Mouse (Mus musculus) heart, postnatal 0 days (tissue): ENCODE results near the gene Exoc6. TPM values are rescaled to one million over a fixed set of nuclear protein-coding genes. Genes with fewer than 3 reads are reported as not detected.

Experiments used
- ATAC-seq: fragments of 200-750 bp; cut with Nextera tagmentation; 2 replicates; pipeline ENCODE4 v1.8.0; 2017; ENCODE audit warnings: low read depth, moderate number of reproducible peaks, moderate library complexity; ENCODE audit not compliant: insufficient read depth
- DNase-seq: peaks from one replicate; pipeline ENCODE4 v3.0.0-alpha.2; 2016; ENCODE audit warnings: low spot score
- H3K27ac ChIP-seq: fragments of 300-500 bp; sonication (generic); 2 replicates; pipeline ENCODE4 v1.5.1; 2014; ENCODE audit warnings: low read depth, mild to moderate bottlenecking
- H3K27me3 ChIP-seq: fragments of 300-500 bp; sonication (generic); 2 replicates; pipeline ENCODE4 v1.6.1; 2014; ENCODE audit warnings: low read length, mixed read lengths; ENCODE audit not compliant: control insufficient read depth, insufficient read depth
- H3K36me3 ChIP-seq: fragments of 300-500 bp; sonication (generic); replicated peaks from 2 replicates; pipeline ENCODE4 v1.6.1; 2014; ENCODE audit warnings: low read length, mixed read lengths; ENCODE audit not compliant: control insufficient read depth, insufficient read depth
- H3K4me1 ChIP-seq: fragments of 300-500 bp; sonication (generic); 2 replicates; pipeline ENCODE4 v1.6.1; 2014; ENCODE audit warnings: antibody characterized with exemption; ENCODE audit not compliant: control insufficient read depth, insufficient read depth
- H3K4me2 ChIP-seq: fragments of 300-500 bp; sonication (generic); 2 replicates; pipeline ENCODE4 v1.6.1; 2014; ENCODE audit warnings: low read depth, mild to moderate bottlenecking, low read length, moderate library complexity
- H3K4me3 ChIP-seq: fragments of 300-500 bp; sonication (generic); 2 replicates; pipeline ENCODE4 v1.5.1; 2014; ENCODE audit warnings: low read depth, low read length
- H3K9ac ChIP-seq: fragments of 300-500 bp; sonication (generic); replicated peaks from 2 replicates; pipeline ENCODE4 v1.6.1; 2014; ENCODE audit warnings: low read depth, low read length, mixed read lengths
- H3K9me3 ChIP-seq: fragments of 300-500 bp; sonication (generic); replicated peaks from 2 replicates; pipeline ENCODE4 v1.6.1; 2016; ENCODE audit warnings: low read length; ENCODE audit not compliant: control insufficient read depth
- CTCF ChIP-seq: IDR thresholded peaks from 2 replicates; pipeline ENCODE4 v1.5.1; 2016; ENCODE audit warnings: antibody characterized with exemption, control low read depth, low read depth
- EP300 ChIP-seq: IDR thresholded peaks from 2 replicates; pipeline ENCODE4 v1.6.1; 2016; ENCODE audit warnings: antibody characterized with exemption, low read depth
- WGBS: fragments of 180-500 bp; shearing (Covaris S2); extraction: QIAGEN DNeasy Blood & Tissue Kit; methylation state at CpG from one replicate; pipeline ENCODE4 v1.1.7; 2014; 5-methylcytosine and 5-hydroxymethylcytosine counted together
- polyA plus RNA-seq: library from polyadenylated mRNA; unstranded; fragments of >200 nt; fragmentation: Nextera tagmentation; extraction: Ambion mirVana; gene quantifications from 2 replicates; pipeline ENCODE4 v1.2.1, GENCODE M21; 2015
- total RNA-seq: library from RNA; depleted of rRNA; stranded (reverse); fragments of >200 nt; gene quantifications from 2 replicates; pipeline ENCODE4 v1.2.3, GENCODE M21; 2014; ENCODE audit warnings: low replicate concordance

Gene Exoc6
- total and polyA plus RNA-seq, 2 experiments from 2014 or later: 20.8 to 24.2 TPM

DNA sequence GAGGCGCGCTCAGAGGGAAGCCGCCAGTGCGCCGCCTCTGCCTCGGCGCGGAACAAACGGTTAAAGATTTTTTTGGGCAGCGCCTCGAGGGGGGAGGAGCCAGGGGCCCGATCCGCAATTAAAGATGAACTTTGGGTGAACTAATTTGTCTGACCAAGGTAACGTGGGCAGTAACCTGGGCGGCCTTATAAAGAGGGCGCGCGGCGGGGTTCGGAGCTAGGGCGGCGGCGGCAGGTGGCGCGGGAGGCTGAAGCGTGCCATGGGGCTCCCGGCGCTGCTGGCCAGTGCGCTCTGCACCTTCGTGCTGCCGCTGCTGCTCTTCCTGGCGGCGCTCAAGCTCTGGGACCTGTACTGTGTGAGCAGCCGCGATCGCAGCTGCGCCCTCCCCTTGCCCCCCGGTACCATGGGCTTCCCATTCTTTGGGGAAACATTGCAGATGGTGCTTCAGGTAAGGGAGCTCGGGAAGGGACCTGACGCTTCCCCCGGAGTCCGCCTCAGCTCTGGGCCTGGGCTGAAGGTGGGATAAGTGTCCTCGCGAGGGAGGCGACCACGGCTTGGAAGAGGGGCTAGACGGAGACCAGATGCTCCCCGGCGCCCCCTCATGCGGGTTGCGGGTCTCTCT, 147.5 kb downstream of the Exoc6 start, which contains the start of gene Cyp26a1:
Gene Cyp26a1 (plus strand): TSS at position 148 of the 622 bp plus-strand sequence.
- ATAC-seq: no peak
- TF ChIP-seq EP300 (no peak), CTCF (no peak)

DNA sequence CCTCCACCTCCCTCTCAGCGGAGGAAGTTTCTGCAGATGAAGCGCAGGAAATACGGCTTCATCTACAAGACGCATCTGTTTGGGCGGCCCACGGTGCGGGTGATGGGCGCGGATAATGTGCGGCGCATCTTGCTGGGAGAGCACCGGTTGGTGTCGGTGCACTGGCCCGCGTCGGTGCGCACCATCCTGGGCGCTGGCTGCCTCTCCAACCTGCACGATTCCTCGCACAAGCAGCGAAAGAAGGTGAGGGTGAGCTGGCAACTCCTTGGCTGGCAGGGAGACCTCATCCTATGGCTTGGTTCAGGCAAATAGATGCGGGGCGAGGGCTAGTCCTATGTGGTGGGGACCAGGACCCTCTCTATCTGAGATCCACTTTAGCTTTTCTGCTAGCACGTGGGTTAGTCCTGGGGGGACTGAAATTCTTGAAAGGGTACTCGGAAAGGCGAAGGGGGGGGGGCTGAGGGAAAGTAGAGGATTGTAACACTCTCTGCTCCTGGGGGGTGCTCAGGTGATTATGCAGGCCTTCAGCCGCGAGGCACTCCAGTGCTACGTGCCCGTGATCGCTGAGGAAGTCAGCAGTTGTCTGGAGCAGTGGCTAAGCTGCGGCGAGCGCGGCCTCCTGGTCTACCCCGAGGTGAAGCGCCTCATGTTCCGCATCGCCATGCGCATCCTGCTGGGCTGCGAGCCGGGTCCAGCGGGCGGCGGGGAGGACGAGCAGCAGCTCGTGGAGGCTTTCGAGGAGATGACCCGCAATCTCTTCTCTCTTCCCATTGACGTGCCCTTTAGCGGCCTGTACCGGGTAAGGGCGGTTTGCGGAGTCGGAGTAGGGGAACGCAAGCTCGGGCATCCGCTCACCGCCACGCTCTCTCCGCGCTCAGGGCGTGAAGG, 148.3 kb downstream of the Exoc6 start:
- Histone ChIP-seq H3K27ac (no peak overlapping the region), H3K9ac (no peak overlapping the region), H3K4me3 (peak overlapping the region; percentile 46), H3K27me3 (peaks cover 99% of the 10 kb centered on the region), H3K9me3 (no peaks in the 10 kb centered on the region), H3K36me3 (no peaks in the 10 kb centered on the region), H3K4me2 (peak overlapping the region; percentile 67), H3K4me1 (peaks cover 26% of the 10 kb centered on the region)
- 2% methylated on average over 63 of the region's 63 CpGs for WGBS
- DNase-seq (no peak), ATAC-seq (no peak)
- no peak for TF ChIP-seq CTCF
- no peak for TF ChIP-seq EP300

More for the DNA sequence above, 147.5 kb downstream of the Exoc6 start, which contains the start of gene Cyp26a1:
- whole genome bisulfite sequencing: under 1% methylated on average over 46 of the region's 51 CpGs
- Histone ChIP-seq H3K9ac (no peak within 1 kb of the TSS), H3K27ac (no peak within 1 kb of the TSS), H3K9me3 (no peaks in the 10 kb centered on the region), H3K27me3 (peaks cover 99% of the 10 kb centered on the region), H3K4me3 (peak within 1 kb of the TSS; percentile 46), H3K4me2 (peak within 1 kb of the TSS; percentile 67), H3K4me1 (peaks cover 26% of the 10 kb centered on the region), H3K36me3 (no peaks in the 10 kb centered on the region)
- no peak for DNase-seq

GRCm38 (mm10) chr19:37699711-37700110, 149.5 kb downstream of the Exoc6 start:
- Histone ChIP-seq H3K36me3 (no peaks in the 10 kb centered on the region), H3K4me2 (no peak overlapping the region), H3K9me3 (no peaks in the 10 kb centered on the region), H3K27ac (no peak overlapping the region), H3K9ac (no peak overlapping the region), H3K4me1 (peaks cover 26% of the 10 kb centered on the region), H3K27me3 (peaks cover 89% of the 10 kb centered on the region), H3K4me3 (no peak overlapping the region)
- DNase-seq (no peak), ATAC-seq (no peak)
- WGBS: 30% methylated on average over 9 of the region's 9 CpGs
- no peak for TF ChIP-seq CTCF
- no peak for TF ChIP-seq EP300

GRCm38 (mm10) chr19:37702377-37703076, 152.3 kb downstream of the Exoc6 start:
- ATAC-seq (no peak), DNase-seq (no peak)
- Histone ChIP-seq H3K9ac (no peak overlapping the region), H3K27me3 (peaks cover 68% of the 10 kb centered on the region), H3K4me2 (no peak overlapping the region), H3K4me3 (no peak overlapping the region), H3K27ac (no peak overlapping the region), H3K9me3 (no peaks in the 10 kb centered on the region), H3K4me1 (peaks cover 10% of the 10 kb centered on the region; the same call in 1 of the 2 replicates), H3K36me3 (no peaks in the 10 kb centered on the region)
- 44% methylated on average over 21 of the region's 21 CpGs for WGBS
- no peak for TF ChIP-seq CTCF
- TF ChIP-seq EP300: no peak

DNA sequence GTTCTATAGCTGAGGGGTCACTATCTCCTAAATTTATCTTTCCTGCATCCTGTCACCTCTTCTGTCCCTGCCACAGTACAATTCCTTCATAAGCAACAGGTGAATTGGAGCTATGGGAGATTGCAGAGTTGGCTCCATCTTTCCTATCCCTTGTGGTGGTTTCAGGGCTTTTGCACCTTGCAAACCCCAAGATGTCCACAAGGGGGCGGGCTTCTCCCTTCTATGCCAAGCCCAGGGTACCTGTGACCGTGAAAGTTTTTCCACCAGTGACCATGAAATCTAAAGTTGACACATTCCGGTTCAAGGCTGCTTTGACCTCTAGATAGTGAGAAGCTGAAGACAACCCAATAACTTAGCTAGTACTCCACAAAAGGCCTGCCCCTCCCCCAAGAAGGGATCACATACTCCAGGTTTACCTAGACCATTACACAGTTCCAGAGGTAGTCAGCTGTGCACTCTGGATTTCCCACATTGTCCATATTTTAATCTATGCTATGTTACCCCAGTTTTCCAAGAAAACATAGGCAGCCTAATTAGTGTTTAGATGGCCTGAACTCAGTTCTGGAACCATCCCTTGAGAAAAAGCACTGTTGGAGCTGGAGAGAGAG, 153.8 kb downstream of the Exoc6 start:
- no peak for TF ChIP-seq EP300
- peak; percentile 80 for TF ChIP-seq CTCF
- WGBS: 6% methylated on average over 3 of the region's 3 CpGs
- H3K36me3 ChIP-seq: no peaks in the 10 kb centered on the region
- no peak overlapping the region for H3K4me3 ChIP-seq
- H3K4me2 ChIP-seq: no peak overlapping the region
- H3K27me3 ChIP-seq: peaks cover 54% of the 10 kb centered on the region
- H3K27ac ChIP-seq: no peak overlapping the region
- no peak overlapping the region for H3K9ac ChIP-seq
- ATAC-seq (peak; percentile 11; the same call in 1 of the 2 replicates), DNase-seq (peak; percentile 35)
- H3K9me3 ChIP-seq: no peaks in the 10 kb centered on the region
- H3K4me1 ChIP-seq: no peaks in the 10 kb centered on the region
